Mouse (Mus musculus) adrenal gland, postnatal 36 days (tissue): ENCODE measurements at regions not wholly inside any gene's neighbourhood (a gene's known extent, or its start where the extent isn't known, plus 50 kb on each side); places are given as distances from the start of the nearest gene placed in this dataset.

Experiments
- DNase-seq, 2 experiments: peaks; one replicate each; pipeline ENCODE4 v3.0.0; 2021; ENCODE audit warnings: mixed read lengths in 1 of 2

- DNase-seq: no peak
These were observed 119.7 kb upstream of the Rreb1 start for GRCm38 (mm10) chr13:37658519-37658918.

GRCm38 (mm10) chr13:37660083-37660482 lies 118.1 kb upstream of the Rreb1 start:
- DNase-seq: no peak

- DNase-seq: no peak
These were observed 117.5 kb upstream of the Rreb1 start for GRCm38 (mm10) chr13:37660668-37661067.

- no peak for DNase-seq
These were observed 114.1 kb upstream of the Rreb1 start for GRCm38 (mm10) chr13:37664116-37664515.

- peak in 1 of 2 experiments; percentile 9 for DNase-seq
These were observed 111.8 kb upstream of the Rreb1 start for GRCm38 (mm10) chr13:37666207-37667003.

GRCm38 (mm10) chr13:37667386-37667785 lies 110.8 kb upstream of the Rreb1 start:
- peak in 1 of 2 experiments; percentile 17 for DNase-seq

GRCm38 (mm10) chr13:37667871-37668270 lies 110.3 kb upstream of the Rreb1 start:
- DNase-seq: no peak

GRCm38 (mm10) chr13:37671109-37671508 lies 107.1 kb upstream of the Rreb1 start:
- peak; percentile 60 for DNase-seq

GRCm38 (mm10) chr13:37674676-37675350 lies 103.4 kb upstream of the Rreb1 start:
- peak in 1 of 2 experiments; percentile 17 for DNase-seq

GRCm38 (mm10) chr13:37675718-37676117 lies 102.5 kb upstream of the Rreb1 start:
- DNase-seq: no peak

- DNase-seq: no peak
These were observed 101.3 kb upstream of the Rreb1 start for GRCm38 (mm10) chr13:37676912-37677311.

GRCm38 (mm10) chr13:37678251-37678650 lies 99.9 kb upstream of the Rreb1 start:
- DNase-seq: no peak

GRCm38 (mm10) chr13:37678772-37679171 lies 99.4 kb upstream of the Rreb1 start:
- DNase-seq: no peak

GRCm38 (mm10) chr13:37680837-37681619 lies 97.2 kb upstream of the Rreb1 start:
- DNase-seq: no peak

GRCm38 (mm10) chr13:37683045-37683679 lies 95.0 kb upstream of the Rreb1 start:
- no peak for DNase-seq

GRCm38 (mm10) chr13:37685617-37686016 lies 92.6 kb upstream of the Rreb1 start:
- no peak for DNase-seq

GRCm38 (mm10) chr13:37686109-37686508 lies 92.1 kb upstream of the Rreb1 start:
- no peak for DNase-seq

- peak; percentile 33 to 77 for DNase-seq
These were observed 88.9 kb upstream of the Rreb1 start for GRCm38 (mm10) chr13:37689127-37689777.

GRCm38 (mm10) chr13:37691855-37692445 lies 86.2 kb upstream of the Rreb1 start:
- DNase-seq: no peak

- no peak for DNase-seq
These were observed 84.6 kb upstream of the Rreb1 start for GRCm38 (mm10) chr13:37693617-37694016.

- no peak for DNase-seq
These were observed 73.7 kb upstream of the Rreb1 start for GRCm38 (mm10) chr13:37704475-37704874.
